Mouse (Mus musculus) bone marrow, adult 2 months (tissue): Measurements from ENCODE around the gene Igsf21.

Source experiments
- CTCF ChIP-seq: fragments of 200-500 bp; IDR thresholded peaks from 2 replicates; pipeline ENCODE4 v1.5.1; 2011; ENCODE audit warnings: low read length, control low read depth; ENCODE audit not compliant: control insufficient read depth, insufficient read depth
- POLR2A ChIP-seq: fragments of 200-500 bp; IDR thresholded peaks from 2 replicates; pipeline ENCODE4 v1.6.1; 2011; ENCODE audit warnings: low read depth, mild to moderate bottlenecking, control low read depth, low read length, borderline replicate concordance; ENCODE audit not compliant: control insufficient read depth

GRCm38 (mm10) chr4:140200296-140200695 lies 46.3 kb downstream of the Igsf21 start:
- no peak for TF ChIP-seq POLR2A
- TF ChIP-seq CTCF, result no peak
